Mouse (Mus musculus): ENCODE measurements around the gene Faap24.

Faap24 gene

GRCm38 (mm10) chr7:35396542-35397168 is at the start of gene Faap24, which contains the start of gene Cep89:
TSS of gene Faap24 (minus strand) at chr7:35396836.
TSS of gene Cep89 (plus strand) at chr7:35397035.
- DNase-seq (ENCODE audit: low spot score), result peak; percentile 98

GRCm38 (mm10) chr7:35435266-35435665 is 38.6 kb upstream of the Faap24 start:
- no peak for DNase-seq (ENCODE audit: low spot score)

GRCm38 (mm10) chr7:35428146-35428545 is 31.5 kb upstream of the Faap24 start:
- DNase-seq (ENCODE audit: low spot score), result no peak

- DNase-seq (ENCODE audit: low spot score), result no peak
These were observed 26.4 kb upstream of the Faap24 start for GRCm38 (mm10) chr7:35423071-35423470.

GRCm38 (mm10) chr7:35416654-35416948 is 20.0 kb upstream of the Faap24 start:
- DNase-seq (ENCODE audit: low spot score), result no peak

GRCm38 (mm10) chr7:35415801-35416653 is 19.4 kb upstream of the Faap24 start:
- peak; percentile 8 for DNase-seq (ENCODE audit: low spot score)

- DNase-seq (ENCODE audit: low spot score), result no peak
These were observed 18.6 kb upstream of the Faap24 start for GRCm38 (mm10) chr7:35415226-35415625.

- DNase-seq (ENCODE audit: low spot score), result no peak
These were observed 4.5 kb upstream of the Faap24 start for GRCm38 (mm10) chr7:35401169-35401568.

- DNase-seq (ENCODE audit: low spot score), result peak; percentile 28
These were observed 741 bp downstream of the Faap24 start for GRCm38 (mm10) chr7:35395734-35396456.

- DNase-seq (ENCODE audit: low spot score), result no peak
These were observed 3.7 kb downstream of the Faap24 start for GRCm38 (mm10) chr7:35392935-35393334.

- no peak for DNase-seq (ENCODE audit: low spot score)
These were observed 7.9 kb downstream of the Faap24 start for GRCm38 (mm10) chr7:35388694-35389093.

- no peak for DNase-seq (ENCODE audit: low spot score)
These were observed 10.1 kb downstream of the Faap24 start for GRCm38 (mm10) chr7:35386525-35386952.

- DNase-seq (ENCODE audit: low spot score), result no peak
These were observed 13.8 kb downstream of the Faap24 start for GRCm38 (mm10) chr7:35382706-35383353.

- no peak for DNase-seq (ENCODE audit: low spot score)
These were observed 14.8 kb downstream of the Faap24 start for GRCm38 (mm10) chr7:35381861-35382260.

GRCm38 (mm10) chr7:35380351-35380750 is 16.3 kb downstream of the Faap24 start:
- no peak for DNase-seq (ENCODE audit: low spot score)

- no peak for DNase-seq (ENCODE audit: low spot score)
These were observed 17.0 kb downstream of the Faap24 start for GRCm38 (mm10) chr7:35379492-35380119.

- no peak for DNase-seq (ENCODE audit: low spot score)
These were observed 20.0 kb downstream of the Faap24 start for GRCm38 (mm10) chr7:35376623-35377022.

GRCm38 (mm10) chr7:35374265-35374664 is 22.4 kb downstream of the Faap24 start:
- no peak for DNase-seq (ENCODE audit: low spot score)

- DNase-seq (ENCODE audit: low spot score), result no peak
These were observed 23.3 kb downstream of the Faap24 start for GRCm38 (mm10) chr7:35373146-35373989.

GRCm38 (mm10) chr7:35372483-35373017 is 24.1 kb downstream of the Faap24 start:
- no peak for DNase-seq (ENCODE audit: low spot score)

- DNase-seq (ENCODE audit: low spot score), result no peak
These were observed 25.5 kb downstream of the Faap24 start for GRCm38 (mm10) chr7:35371096-35371495.

Measured in MN1 (cell line).